Mouse (Mus musculus) CH12.LX (cell line): ENCODE measurements around the gene Trim26. TPM values are rescaled to one million over a fixed set of nuclear protein-coding genes. Genes with fewer than 3 reads are reported as not detected.

Experiments
- DNase-seq: peaks from one replicate; pipeline ENCODE4 v3.0.0-alpha.2; 2013; ENCODE audit errors: extremely low read depth
- H3K27ac ChIP-seq: 2 replicates; pipeline ENCODE4 v1.5.1; 2012; ENCODE audit warnings: low read depth, mild to moderate bottlenecking, control low read depth, moderate library complexity; ENCODE audit not compliant: insufficient read depth
- H3K27me3 ChIP-seq: replicated peaks from 2 replicates; pipeline ENCODE3; 2012; ENCODE audit warnings: inconsistent platforms
- H3K36me3 ChIP-seq, 2 experiments: replicated peaks in 1 of 2; 2 replicates each; pipeline versions ENCODE3 to v1.6.1; 2012; ENCODE audit warnings: inconsistent platforms in 1 of 2, low read length in 1 of 2, mild to moderate bottlenecking in 1 of 2, mixed read lengths in 1 of 2, moderate library complexity in 1 of 2; ENCODE audit not compliant: control insufficient read depth in 1 of 2, insufficient read depth in 1 of 2
- H3K4me1 ChIP-seq, 2 experiments: 2 replicates each; pipeline ENCODE4 v1.6.1; 2012; ENCODE audit warnings: inconsistent platforms in 1 of 2, moderate library complexity in 1 of 2; ENCODE audit not compliant: insufficient read depth in 2 of 2, control insufficient read depth in 1 of 2
- H3K4me2 ChIP-seq: 2 replicates; pipeline ENCODE4 v1.6.1; 2012; ENCODE audit warnings: low read depth, mild to moderate bottlenecking, control low read depth; ENCODE audit not compliant: poor library complexity, insufficient read depth, severe bottlenecking
- H3K4me3 ChIP-seq, 3 experiments: fragments of 150-350 bp in 1 of 3; sonication (generic) in 1 of 3; replicated peaks in 1 of 3; 2 replicates each; pipeline versions ENCODE3 to v1.5.1; 2011 to 2012; ENCODE audit warnings: low read depth in 2 of 3, low read length in 2 of 3, mild to moderate bottlenecking in 2 of 3, moderate library complexity in 2 of 3, control low read depth in 1 of 3, improper control_type of control experiment in 1 of 3, inconsistent platforms in 1 of 3, mixed read lengths in 1 of 3; ENCODE audit not compliant: poor library complexity in 1 of 3
- H3K79me2 ChIP-seq: replicated peaks from 2 replicates; pipeline ENCODE4 v1.6.1; 2012; ENCODE audit warnings: mild to moderate bottlenecking, moderate library complexity; ENCODE audit not compliant: control insufficient read depth, poor library complexity, insufficient read depth, severe bottlenecking; ENCODE audit errors: extremely low read depth
- H3K9ac ChIP-seq: 2 replicates; pipeline ENCODE4 v1.6.1; 2012; ENCODE audit warnings: low read depth, mild to moderate bottlenecking, control low read depth, moderate library complexity; ENCODE audit not compliant: insufficient read depth
- H3K9me3 ChIP-seq: replicated peaks from 2 replicates; pipeline ENCODE3; 2012; ENCODE audit warnings: low read length, inconsistent platforms, mixed read lengths
- CHD1 ChIP-seq: IDR thresholded peaks from 2 replicates; pipeline ENCODE4 v1.6.1; 2012; ENCODE audit warnings: low read depth, low read length, improper control_type of control experiment, inconsistent platforms
- CHD2 ChIP-seq: IDR thresholded peaks from 2 replicates; pipeline ENCODE4 v1.6.1; 2011; ENCODE audit warnings: low read length, improper control_type of control experiment
- CTCF ChIP-seq, 2 experiments: IDR thresholded peaks in 1 of 2; conservative IDR thresholded peaks in 1 of 2; 2 replicates each; pipeline ENCODE4 v1.5.1; 2011 to 2012; ENCODE audit warnings: low read depth in 2 of 2, low read length in 2 of 2, improper control_type of control experiment in 1 of 2, inconsistent platforms in 1 of 2, mild to moderate bottlenecking in 1 of 2, moderate library complexity in 1 of 2
- EP300 ChIP-seq: IDR thresholded peaks from 2 replicates; pipeline ENCODE4 v1.6.1; 2011; ENCODE audit warnings: low read length, improper control_type of control experiment
- GABPA ChIP-seq: IDR thresholded peaks from 2 replicates; pipeline ENCODE4 v1.6.1; 2012; ENCODE audit warnings: low read depth, low read length, improper control_type of control experiment, inconsistent platforms; ENCODE audit not compliant: insufficient replicate concordance
- IRF4 ChIP-seq: IDR thresholded peaks from 2 replicates; pipeline ENCODE4 v1.6.1; 2014; ENCODE audit warnings: low read depth, mild to moderate bottlenecking, inconsistent platforms, low read length, improper control_type of control experiment
- JUN ChIP-seq: IDR thresholded peaks from 2 replicates; pipeline ENCODE4 v1.6.1; 2011; ENCODE audit warnings: low read depth, mild to moderate bottlenecking, low read length, improper control_type of control experiment, moderate library complexity; ENCODE audit not compliant: insufficient read depth
- JUND ChIP-seq: conservative IDR thresholded peaks from 2 replicates; pipeline ENCODE4 v1.6.1; 2011; ENCODE audit warnings: low read depth, low read length, improper control_type of control experiment
- MAX ChIP-seq: IDR thresholded peaks from 2 replicates; pipeline ENCODE4 v1.6.1; 2011; ENCODE audit warnings: low read length, improper control_type of control experiment
- MXI1 ChIP-seq: IDR thresholded peaks from 2 replicates; pipeline ENCODE4 v1.6.1; 2011; ENCODE audit warnings: mild to moderate bottlenecking, low read depth, low read length, improper control_type of control experiment
- MYC ChIP-seq: IDR thresholded peaks from 2 replicates; pipeline ENCODE4 v1.6.1; 2011; ENCODE audit warnings: low read depth, mild to moderate bottlenecking, improper control_type of control experiment, low read length
- NELFE ChIP-seq: IDR thresholded peaks from 2 replicates; pipeline ENCODE4 v1.6.1; 2011; ENCODE audit warnings: low read depth, low read length, improper control_type of control experiment
- PAX5 ChIP-seq: IDR thresholded peaks from 2 replicates; pipeline ENCODE4 v1.6.1; 2012; ENCODE audit warnings: low read length, inconsistent platforms, mixed read lengths
- POLR2A ChIP-seq: IDR thresholded peaks from 2 replicates; pipeline ENCODE4 v1.6.1; 2011; ENCODE audit warnings: low read depth, mild to moderate bottlenecking, improper control_type of control experiment, low read length
- POLR2AphosphoS2 ChIP-seq: IDR thresholded peaks from 2 replicates; pipeline ENCODE4 v1.6.1; 2011; ENCODE audit warnings: low read depth, low read length, improper control_type of control experiment
- RAD21 ChIP-seq: IDR thresholded peaks from 2 replicates; pipeline ENCODE4 v1.6.1; 2011; ENCODE audit warnings: low read depth, mild to moderate bottlenecking, low read length, improper control_type of control experiment, moderate library complexity
- SMC3 ChIP-seq: IDR thresholded peaks from 2 replicates; pipeline ENCODE4 v1.6.1; 2011; ENCODE audit warnings: low read depth, low read length, improper control_type of control experiment
- TCF12 ChIP-seq: IDR thresholded peaks from 2 replicates; pipeline ENCODE4 v1.6.1; 2014; ENCODE audit warnings: low read depth, mild to moderate bottlenecking, inconsistent platforms, low read length, improper control_type of control experiment
- ZMIZ1 ChIP-seq: IDR thresholded peaks from 2 replicates; pipeline ENCODE4 v1.6.1; 2012; ENCODE audit warnings: low read depth, mild to moderate bottlenecking, inconsistent platforms, low read length, improper control_type of control experiment
- dilution Hi-C: fragments of 300-500 bp; cut with MboI; formaldehyde crosslinking; loops from 2 replicates; pipeline ENCODE4 v1.14.3; 2020; ENCODE audit warnings: low sequenced_read_pairs; ENCODE audit not compliant: extremely low pct_unique_long_range_greater_than_20kb, extremely low pct_ligation_motif_present
- in situ Hi-C: fragments of 300-500 bp; cut with MboI; formaldehyde crosslinking; loops from 3 replicates; pipeline ENCODE4 v1.14.3; 2019; ENCODE audit warnings: low sequenced_read_pairs, low pct_ligation_motif_present, low pct_unique_long_range_greater_than_20kb, mixed read lengths
- polyA plus RNA-seq: library from polyadenylated mRNA; unstranded; fragments of >175 nt; gene quantifications from 2 replicates; pipeline ENCODE4 v1.2.1, GENCODE M21; 2012; ENCODE audit warnings: low read depth; ENCODE audit not compliant: insufficient read length
- total RNA-seq, 2 experiments: library from RNA; depleted of rRNA; stranded (reverse); fragments of 300-350 nt in 1 of 2; fragments of >200 nt in 1 of 2; gene quantifications; 2 replicates each; pipeline ENCODE4 v1.2.3; 2012 to 2014

Trim26 gene
- total and polyA plus RNA-seq, 3 experiments: 14.2 to 67.1 (median 17.1) TPM

DNA sequence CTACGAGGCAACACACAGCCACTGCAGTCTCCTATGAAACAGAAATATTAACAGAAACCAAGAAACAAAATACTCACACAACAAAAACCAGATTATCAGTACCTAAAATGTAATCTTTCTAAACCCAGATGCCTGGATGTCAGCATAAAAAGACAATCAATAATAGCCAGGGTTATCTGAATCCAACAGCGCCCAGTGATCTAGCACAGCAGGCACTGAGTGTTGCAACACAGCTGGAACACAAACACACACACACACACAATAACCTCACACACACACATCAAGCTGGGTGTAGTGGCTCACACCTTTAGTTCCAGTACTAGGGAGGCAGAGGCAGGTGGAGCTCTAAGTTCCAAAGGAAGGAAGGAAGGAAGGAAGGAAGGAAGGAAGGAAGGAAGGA lies 8.4 kb upstream of the Trim26 start:
- no peaks in the 10 kb centered on the region for H3K36me3 ChIP-seq
- no peak overlapping the region for H3K9ac ChIP-seq
- no peaks in the 10 kb centered on the region for H3K79me2 ChIP-seq
- no peaks in the 10 kb centered on the region for H3K9me3 ChIP-seq
- dilution Hi-C loops: no loop called here
- H3K4me1 ChIP-seq: no peaks in the 10 kb centered on the region
- DNase-seq: no peak
- no peak overlapping the region for H3K27ac ChIP-seq
- no peak for TF ChIP-seq MYC
- TF ChIP-seq CHD1: no peak
- TF ChIP-seq CTCF (conservative IDR thresholded peaks at IDR 0.05 in 1 of 2, IDR thresholded peaks at IDR 0.05 in 1 of 2; ENCODE audit: low read depth in 2 of 2, low read length in 2 of 2): no peak
- TF ChIP-seq CHD2: no peak
- no peak for TF ChIP-seq GABPA
- TF ChIP-seq POLR2AphosphoS2: no peak
- TF ChIP-seq EP300: no peak
- no peak for TF ChIP-seq JUN
- no peak for TF ChIP-seq JUND
- no peak for TF ChIP-seq POLR2A
- TF ChIP-seq NELFE: no peak
- TF ChIP-seq PAX5: no peak
- TF ChIP-seq MXI1: no peak
- no peak for TF ChIP-seq IRF4
- no peak for TF ChIP-seq RAD21
- no peak for TF ChIP-seq TCF12
- peaks cover 19% of the 10 kb centered on the region for H3K27me3 ChIP-seq
- H3K4me3 ChIP-seq: no peak overlapping the region
- no peak overlapping the region for H3K4me2 ChIP-seq
- in situ Hi-C loops: no loop called here

DNA sequence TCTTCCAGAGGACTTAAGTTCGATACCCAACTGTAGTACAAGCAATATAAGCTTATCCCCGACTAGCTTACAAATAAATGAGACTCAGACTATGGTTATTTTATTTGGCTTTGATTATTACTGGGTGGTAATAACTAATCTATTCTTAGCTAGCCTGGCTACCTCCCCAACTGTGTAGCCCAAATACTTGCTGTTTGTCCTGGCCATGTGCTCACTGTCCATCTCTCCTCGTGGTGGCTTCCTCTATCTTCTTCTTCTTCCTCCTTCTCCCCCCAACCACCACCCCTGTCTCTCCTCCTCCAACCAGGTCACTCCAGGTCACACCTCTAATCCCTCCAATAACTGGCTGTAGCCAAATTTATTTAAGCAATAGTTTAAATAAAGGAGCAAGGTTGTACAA lies 6.5 kb upstream of the Trim26 start:
- Histone ChIP-seq H3K4me3 (no peak overlapping the region), H3K4me1 (no peaks in the 10 kb centered on the region), H3K9me3 (no peaks in the 10 kb centered on the region), H3K27me3 (peaks cover 23% of the 10 kb centered on the region), H3K79me2 (no peaks in the 10 kb centered on the region), H3K9ac (no peak overlapping the region), H3K36me3 (no peaks in the 10 kb centered on the region), H3K4me2 (no peak overlapping the region)
- DNase-seq: no peak
- dilution Hi-C loops: no loop called here
- no peak for TF ChIP-seq SMC3
- TF ChIP-seq RAD21: no peak
- peak; percentile 84 for TF ChIP-seq MYC
- no peak for TF ChIP-seq IRF4
- no peak for TF ChIP-seq ZMIZ1
- 0 out of 2 replicates have a peak, but pooled peaks have one; percentile 57 for TF ChIP-seq MAX
- TF ChIP-seq, all 38 proteins: peak for 2
- in situ Hi-C loops: no loop called here
- no peak overlapping the region for H3K27ac ChIP-seq
